Mouse (Mus musculus) stomach, postnatal 0 days (tissue): Measurements from ENCODE around the gene Padi2. TPM values are rescaled to one million over a fixed set of nuclear protein-coding genes. Genes with fewer than 3 reads are reported as not detected.

ENCODE experiments used
- ATAC-seq: fragments of 200-750 bp; cut with Nextera tagmentation; 2 replicates; pipeline ENCODE4 v1.8.0; 2017; ENCODE audit not compliant: low FRiP score, low TSS enrichment
- DNase-seq: peaks from one replicate; pipeline ENCODE4 v3.0.0-alpha.2; 2016; ENCODE audit warnings: low spot score
- H3K27ac ChIP-seq: fragments of 300-500 bp; sonication (generic); replicated peaks from 2 replicates; pipeline ENCODE4 v1.5.1; 2014; ENCODE audit warnings: mild to moderate bottlenecking, control low read depth
- H3K27me3 ChIP-seq: fragments of 300-500 bp; sonication (generic); 2 replicates; pipeline ENCODE4 v1.6.1; 2014; ENCODE audit warnings: low read length; ENCODE audit not compliant: control insufficient read depth, insufficient read depth
- H3K36me3 ChIP-seq: fragments of 300-500 bp; sonication (generic); 2 replicates; pipeline ENCODE4 v1.6.1; 2014; ENCODE audit warnings: low read length, mixed read lengths; ENCODE audit not compliant: control insufficient read depth, insufficient read depth
- H3K4me1 ChIP-seq: fragments of 300-500 bp; sonication (generic); replicated peaks from 2 replicates; pipeline ENCODE4 v1.6.1; 2014; ENCODE audit warnings: antibody characterized with exemption; ENCODE audit not compliant: control insufficient read depth, insufficient read depth
- H3K4me2 ChIP-seq: fragments of 300-500 bp; sonication (generic); replicated peaks from 2 replicates; pipeline ENCODE4 v1.6.1; 2014; ENCODE audit warnings: low read depth, mild to moderate bottlenecking, control low read depth, moderate library complexity
- H3K4me3 ChIP-seq: fragments of 300-500 bp; sonication (generic); 2 replicates; pipeline ENCODE4 v1.5.1; 2014; ENCODE audit warnings: low read depth, low read length, control low read depth
- H3K9ac ChIP-seq: fragments of 300-500 bp; sonication (generic); 2 replicates; pipeline ENCODE4 v1.6.1; 2014; ENCODE audit warnings: mild to moderate bottlenecking, low read length, control low read depth, mixed read lengths
- H3K9me3 ChIP-seq: fragments of 300-500 bp; sonication (generic); 2 replicates; pipeline ENCODE4 v1.6.1; 2016; ENCODE audit warnings: low read length; ENCODE audit not compliant: control insufficient read depth
- CTCF ChIP-seq: IDR thresholded peaks from 2 replicates; pipeline ENCODE4 v1.5.1; 2016; ENCODE audit warnings: antibody characterized with exemption, low read depth, mild to moderate bottlenecking, moderate library complexity
- EP300 ChIP-seq: optimal IDR thresholded peaks from 2 replicates; pipeline ENCODE3; 2016; ENCODE audit warnings: antibody characterized with exemption
- WGBS: fragments of 180-500 bp; shearing (Covaris S2); extraction: QIAGEN DNeasy Blood & Tissue Kit; methylation state at CpG from one replicate; pipeline ENCODE4 v1.1.7; 2014; 5-methylcytosine and 5-hydroxymethylcytosine counted together
- polyA plus RNA-seq: library from polyadenylated mRNA; unstranded; fragments of >200 nt; fragmentation: Nextera tagmentation; extraction: Ambion mirVana; gene quantifications from 2 replicates; pipeline ENCODE4 v1.2.1, GENCODE M21; 2015

Gene Padi2
- polyA plus RNA-seq, 1 experiment from 2014 or later = 0.69 TPM

DNA sequence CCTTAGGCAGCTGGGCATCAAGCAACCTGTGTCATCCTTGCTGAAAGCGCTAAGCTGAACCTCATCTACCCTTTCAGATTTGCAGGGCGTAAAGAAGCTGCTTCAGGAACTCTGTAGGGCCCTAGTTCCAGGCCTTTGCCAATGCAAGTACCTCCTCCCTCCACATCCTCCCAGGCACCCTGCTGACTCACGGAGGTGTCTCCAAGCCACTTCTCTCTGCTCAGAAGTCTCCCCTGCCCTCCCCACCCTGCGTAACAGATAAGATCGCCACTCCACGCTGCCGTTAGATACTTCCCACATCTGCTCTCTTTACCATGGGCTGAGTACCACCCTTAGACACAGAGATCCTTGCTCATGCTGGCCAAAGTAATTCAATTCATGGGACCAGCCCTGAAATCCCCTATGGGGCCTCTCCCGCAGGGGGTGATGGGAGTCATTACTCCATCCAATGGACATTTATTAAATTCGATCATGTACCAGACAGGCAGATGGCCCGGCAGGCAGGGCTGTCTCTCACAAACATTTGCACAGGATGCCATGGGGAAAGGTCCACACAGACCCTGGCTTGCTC lies 24.8 kb downstream of the Padi2 start:
- no peak for ATAC-seq
- Histone ChIP-seq H3K36me3 (no peaks in the 10 kb centered on the region), H3K4me1 (no peaks in the 10 kb centered on the region), H3K4me3 (no peak overlapping the region), H3K9me3 (no peaks in the 10 kb centered on the region), H3K4me2 (no peak overlapping the region), H3K27ac (no peak overlapping the region), H3K9ac (no peak overlapping the region), H3K27me3 (no peaks in the 10 kb centered on the region)
- DNase-seq = no peak
- WGBS = 58% methylated on average over 10 of the region's 10 CpGs
- TF ChIP-seq EP300 (no peak), CTCF (no peak)

DNA sequence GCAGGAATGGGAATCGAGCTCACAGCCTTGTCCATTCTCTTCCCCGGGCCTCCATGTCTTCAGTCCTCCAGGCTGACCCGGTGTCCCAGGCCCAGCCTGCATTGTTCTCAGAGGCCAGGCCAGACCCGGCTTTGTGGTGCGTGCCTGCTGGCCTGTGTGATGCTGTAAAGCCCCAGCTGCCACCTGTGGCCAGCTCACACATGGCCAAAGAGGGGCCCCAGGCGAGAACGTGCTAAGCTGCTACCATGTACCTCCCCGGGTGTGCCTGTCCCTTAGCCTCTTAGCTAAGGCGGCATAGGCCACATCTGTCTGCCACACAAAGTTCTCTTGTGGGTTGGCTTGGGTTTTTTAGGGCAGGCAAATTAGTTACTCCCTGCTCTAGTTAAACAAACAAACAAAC lies 29.5 kb downstream of the Padi2 start:
- 83% methylated on average over 9 of the region's 9 CpGs for WGBS
- no peaks in the 10 kb centered on the region for H3K9me3 ChIP-seq
- H3K4me1 ChIP-seq = no peaks in the 10 kb centered on the region
- no peaks in the 10 kb centered on the region for H3K27me3 ChIP-seq
- no peak for TF ChIP-seq EP300
- no peak for TF ChIP-seq CTCF
- no peak overlapping the region for H3K4me3 ChIP-seq
- ATAC-seq (no peak), DNase-seq (no peak)
- no peak overlapping the region for H3K9ac ChIP-seq
- H3K36me3 ChIP-seq = no peaks in the 10 kb centered on the region
- no peak overlapping the region for H3K27ac ChIP-seq
- no peak overlapping the region for H3K4me2 ChIP-seq

DNA sequence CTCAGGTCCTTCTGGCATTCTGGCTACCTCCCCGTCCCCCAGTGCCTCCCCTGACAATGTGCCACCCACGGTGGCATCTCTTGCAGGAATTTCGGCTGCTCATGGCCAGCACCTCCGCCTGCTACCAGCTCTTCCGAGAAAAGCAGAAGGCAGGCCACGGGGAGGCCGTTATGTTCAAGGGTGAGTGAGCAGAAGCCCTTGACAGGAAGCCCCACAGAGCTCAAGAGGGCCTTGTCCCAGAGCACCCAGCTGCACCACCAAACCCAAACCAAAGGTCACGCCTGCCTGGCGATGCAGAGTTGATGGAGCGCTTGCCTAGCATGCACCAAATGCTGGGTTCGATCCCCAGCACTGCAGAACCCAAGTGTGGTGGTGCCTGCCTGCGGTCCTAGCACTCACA lies 38.2 kb downstream of the Padi2 start:
- no peaks in the 10 kb centered on the region for H3K4me1 ChIP-seq
- H3K4me2 ChIP-seq = no peak overlapping the region
- no peak overlapping the region for H3K27ac ChIP-seq
- no peaks in the 10 kb centered on the region for H3K36me3 ChIP-seq
- TF ChIP-seq CTCF (no peak), EP300 (no peak)
- 85% methylated on average over 12 of the region's 12 CpGs for WGBS
- ATAC-seq (no peak), DNase-seq (no peak)
- H3K27me3 ChIP-seq = no peaks in the 10 kb centered on the region
- H3K9ac ChIP-seq = no peak overlapping the region
- H3K4me3 ChIP-seq = no peak overlapping the region
- H3K9me3 ChIP-seq = no peaks in the 10 kb centered on the region

DNA sequence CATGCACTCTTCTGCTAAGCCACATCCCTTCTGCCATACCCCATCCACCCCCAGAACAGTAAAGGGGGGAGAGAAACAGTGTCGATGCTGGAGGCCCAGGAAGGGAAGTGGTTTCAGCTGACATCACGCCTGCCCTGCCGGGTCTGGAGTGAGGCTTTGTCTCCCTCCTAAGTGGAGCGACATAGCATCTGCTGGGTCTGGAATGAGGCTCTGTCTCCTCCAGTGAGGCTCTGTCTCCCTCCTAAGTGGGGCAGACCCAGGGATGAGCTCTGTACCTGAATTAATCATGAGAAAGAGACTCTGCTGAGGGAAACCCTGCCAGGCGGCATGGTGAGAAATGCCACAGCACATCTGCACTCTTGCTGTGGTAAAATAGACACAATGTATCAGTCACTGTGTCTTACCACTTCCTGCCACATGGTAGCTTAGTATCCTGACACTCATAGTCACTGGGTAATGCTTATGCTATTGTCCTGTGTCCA lies 38.9 kb downstream of the Padi2 start:
- Histone ChIP-seq H3K4me1 (no peaks in the 10 kb centered on the region), H3K36me3 (no peaks in the 10 kb centered on the region), H3K27me3 (no peaks in the 10 kb centered on the region), H3K9me3 (no peaks in the 10 kb centered on the region), H3K27ac (no peak overlapping the region), H3K4me2 (no peak overlapping the region), H3K9ac (no peak overlapping the region), H3K4me3 (no peak overlapping the region)
- TF ChIP-seq CTCF (no peak), EP300 (no peak)
- no peak for DNase-seq
- ATAC-seq = no peak
- WGBS = 68% methylated on average over 5 of the region's 5 CpGs

DNA sequence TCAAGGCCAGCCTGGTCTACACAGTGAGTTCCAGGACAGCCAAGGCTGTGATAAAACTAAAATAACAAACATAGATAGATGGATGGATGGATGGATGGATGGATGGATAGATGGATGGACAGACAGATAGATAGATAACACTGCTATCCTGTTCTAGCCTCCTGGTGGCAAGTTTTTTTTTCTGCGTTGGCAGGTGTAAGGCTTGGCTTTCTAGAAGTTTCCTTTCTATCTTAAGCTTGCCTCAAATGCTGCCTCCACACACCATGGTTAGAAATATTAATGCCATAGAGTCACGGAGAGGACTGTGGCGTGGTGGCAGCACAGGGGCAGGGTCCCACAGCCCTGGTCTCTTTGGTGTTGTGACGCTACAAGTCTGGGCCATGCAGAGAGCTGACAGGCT lies 39.4 kb downstream of the Padi2 start:
- Histone ChIP-seq H3K9ac (no peak overlapping the region), H3K36me3 (no peaks in the 10 kb centered on the region), H3K4me2 (no peak overlapping the region), H3K4me3 (no peak overlapping the region), H3K27me3 (no peaks in the 10 kb centered on the region), H3K27ac (no peak overlapping the region), H3K9me3 (no peaks in the 10 kb centered on the region), H3K4me1 (no peaks in the 10 kb centered on the region)
- ATAC-seq = no peak
- TF ChIP-seq CTCF (no peak), EP300 (no peak)
- no peak for DNase-seq
- WGBS = 89% methylated on average over 4 of the region's 4 CpGs

DNA sequence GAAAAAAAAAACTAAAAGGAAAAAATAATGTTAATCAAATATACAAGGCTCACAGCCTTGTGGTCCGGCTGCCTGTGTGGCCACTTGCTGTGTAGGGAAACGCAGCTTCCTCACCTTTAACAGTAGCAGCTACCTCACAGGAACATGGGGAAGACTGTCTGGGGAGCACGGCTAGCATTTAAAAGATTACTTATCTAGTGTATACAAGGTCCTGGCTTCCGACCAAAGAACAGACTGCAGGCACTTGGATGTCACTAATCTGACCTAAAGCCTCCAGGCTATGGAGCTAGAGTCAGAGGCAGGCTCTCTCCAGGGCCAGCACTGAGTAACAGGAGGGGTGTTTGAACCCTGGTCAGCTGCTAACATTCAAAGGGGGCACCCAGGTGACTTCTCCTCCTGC lies 39.9 kb downstream of the Padi2 start:
- no peak overlapping the region for H3K4me2 ChIP-seq
- no peak overlapping the region for H3K27ac ChIP-seq
- no peak overlapping the region for H3K9ac ChIP-seq
- DNase-seq = no peak
- ATAC-seq = no peak
- no peaks in the 10 kb centered on the region for H3K36me3 ChIP-seq
- no peaks in the 10 kb centered on the region for H3K4me1 ChIP-seq
- H3K9me3 ChIP-seq = no peaks in the 10 kb centered on the region
- WGBS = 38% methylated on average over 4 of the region's 4 CpGs
- H3K27me3 ChIP-seq = no peaks in the 10 kb centered on the region
- no peak for TF ChIP-seq EP300
- no peak for TF ChIP-seq CTCF
- H3K4me3 ChIP-seq = no peak overlapping the region
